Mouse (Mus musculus) Patski (cell line): ENCODE measurements at regions not wholly inside any gene's neighbourhood (a gene's known extent, or its start where the extent isn't known, plus 50 kb on each side); places are given as distances from the start of the nearest gene placed in this dataset.

Source experiments
- ATAC-seq: fragments of 100-300 bp; one replicate; pipeline ENCODE4 v1.8.0; 2021
- CTCF ChIA-PET: fragments of 350-600 bp; sonication (Branson Sonifier 250); formaldehyde crosslinking; loops from one replicate; lab custom pipeline; 2022; ENCODE audit warnings: inconsistent platforms; lab: Charles Lee
- POLR2A ChIA-PET: fragments of 350-600 bp; sonication (Branson Sonifier 250); formaldehyde crosslinking; loops from one replicate; lab custom pipeline; 2022; ENCODE audit warnings: antibody characterized with exemption, inconsistent platforms; lab: Charles Lee
- DNase-seq: peaks from one replicate; pipeline ENCODE4 v3.0.0-alpha.2; 2011; ENCODE audit warnings: low read depth, low spot score
- H3K27me3 ChIP-seq: fragments of 371-371 bp; one replicate; pipeline ENCODE4 v1.5.1; 2021
- CTCF ChIP-seq: fragments of 100-300 bp; IDR thresholded peaks from one replicate; pipeline ENCODE4 v1.5.1; 2021
- in situ Hi-C: fragments of 300-500 bp; cut with MboI; formaldehyde crosslinking; loops from 3 replicates; pipeline ENCODE4 v1.11.1; 2018; ENCODE audit warnings: low pct_unique_long_range_greater_than_20kb, mixed read lengths

DNA sequence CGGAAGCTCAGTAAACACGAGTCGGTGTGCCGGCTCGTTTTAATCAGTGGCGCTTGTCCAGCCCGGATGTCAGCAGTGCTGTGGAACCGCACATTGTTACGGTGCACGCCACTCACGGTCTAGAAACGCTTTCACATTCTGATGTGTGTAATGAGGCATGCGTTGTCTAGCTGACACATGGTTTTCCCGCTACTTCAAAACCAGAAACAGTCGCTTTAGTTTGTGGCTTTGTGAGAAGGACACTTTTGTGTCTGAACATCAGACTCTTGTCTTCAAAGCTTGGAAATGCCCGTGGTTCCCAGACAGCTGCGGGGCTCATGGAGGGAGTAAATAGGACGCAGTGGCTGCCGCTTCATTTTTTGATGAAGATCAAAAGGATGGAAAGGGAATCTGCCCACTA lies 77.0 kb upstream of the Lgr5 start:
- TF ChIP-seq CTCF: no peak
- CTCF ChIA-PET: interaction anchor here (1.1 kb wide), 1 partner anchor 9 kb away, joined by 3 read pairs; no protein-coding TSS in a partner anchor
- ATAC-seq: peak; percentile 65
- DNase-seq: peak; percentile 17
- in situ Hi-C loops: no loop called here
- POLR2A ChIA-PET: no interaction called here
- no peaks in the 10 kb centered on the region for H3K27me3 ChIP-seq

DNA sequence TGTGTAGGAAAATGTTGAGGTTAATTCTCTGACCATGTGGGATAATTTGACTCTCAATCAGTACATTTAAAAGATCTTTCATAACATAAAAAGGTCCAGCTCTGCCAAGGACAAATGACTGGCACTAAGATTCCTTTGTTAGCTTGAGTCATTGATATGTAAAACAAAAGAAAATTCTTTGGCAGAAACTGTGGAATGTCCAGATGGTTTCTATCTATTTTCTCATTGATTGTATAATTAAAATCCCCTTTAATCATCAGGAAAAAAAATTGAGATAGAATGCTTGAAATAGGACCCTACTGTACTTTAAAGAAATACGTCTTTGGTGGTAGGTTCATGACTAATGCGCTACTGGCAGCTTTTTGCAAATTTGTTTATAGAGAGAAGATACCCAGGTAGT lies 89.1 kb upstream of the Lgr5 start:
- in situ Hi-C loops: no loop called here
- ATAC-seq: no peak
- DNase-seq: no peak
- no peak for TF ChIP-seq CTCF
- ChIA-PET CTCF (no interaction called here), POLR2A (no interaction called here)
- peaks cover 4% of the 10 kb centered on the region for H3K27me3 ChIP-seq

DNA sequence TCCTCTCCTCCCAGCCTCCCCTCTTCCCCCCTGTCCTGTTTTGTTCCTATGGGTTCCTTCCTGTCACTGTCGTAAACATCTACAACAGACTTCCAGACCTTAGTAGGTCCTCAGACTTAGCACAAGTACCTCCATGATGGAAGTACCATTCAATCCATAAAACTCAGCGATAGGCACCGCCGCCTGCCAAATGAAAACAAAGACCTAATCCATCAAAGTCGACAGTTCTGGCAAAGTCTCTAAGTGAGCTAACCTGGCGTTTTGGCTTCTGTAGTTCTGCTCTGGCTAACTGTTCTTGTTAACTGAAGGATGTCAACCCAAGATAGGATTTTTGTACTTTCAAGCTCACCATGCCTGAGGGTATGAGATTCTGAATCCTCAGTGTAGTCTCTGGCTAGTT lies 93.5 kb upstream of the Lgr5 start:
- no peak for DNase-seq
- in situ Hi-C loops: no loop called here
- CTCF ChIA-PET: interaction anchor here (0.8 to 0.9 kb wide), 2 partner anchors 8 to 12 kb away, joined by 3 read pairs; no protein-coding TSS in a partner anchor

DNA sequence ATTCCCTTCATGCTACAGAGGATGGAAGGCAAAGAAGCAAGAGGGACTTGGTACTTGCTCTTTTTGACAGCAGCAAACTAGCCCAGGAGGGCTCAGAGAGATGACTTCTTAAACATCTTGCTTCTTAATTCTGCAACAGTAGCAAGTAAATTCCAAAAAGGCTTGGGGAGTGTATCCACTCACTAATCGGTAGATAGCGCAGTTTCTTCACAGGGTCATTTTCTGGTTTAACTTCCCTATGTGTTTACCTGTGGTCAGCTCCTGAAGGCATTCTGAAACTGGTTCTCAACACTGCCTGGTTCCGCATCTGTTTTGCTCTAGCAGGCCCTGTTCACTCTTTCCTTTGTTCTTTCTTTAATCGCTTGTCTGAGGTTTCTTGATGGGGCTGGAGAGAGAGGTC lies 104.4 kb upstream of the Lgr5 start:
- no peaks in the 10 kb centered on the region for H3K27me3 ChIP-seq
- no peak for DNase-seq
- no peak for TF ChIP-seq CTCF
- CTCF ChIA-PET: no interaction called here
- POLR2A ChIA-PET: no interaction called here
- in situ Hi-C loops: no loop called here
- no peak for ATAC-seq

More for the DNA sequence above, 93.5 kb upstream of the Lgr5 start:
- no peak for TF ChIP-seq CTCF
- peaks cover 8% of the 10 kb centered on the region for H3K27me3 ChIP-seq
- no peak for ATAC-seq
- POLR2A ChIA-PET: no interaction called here

DNA sequence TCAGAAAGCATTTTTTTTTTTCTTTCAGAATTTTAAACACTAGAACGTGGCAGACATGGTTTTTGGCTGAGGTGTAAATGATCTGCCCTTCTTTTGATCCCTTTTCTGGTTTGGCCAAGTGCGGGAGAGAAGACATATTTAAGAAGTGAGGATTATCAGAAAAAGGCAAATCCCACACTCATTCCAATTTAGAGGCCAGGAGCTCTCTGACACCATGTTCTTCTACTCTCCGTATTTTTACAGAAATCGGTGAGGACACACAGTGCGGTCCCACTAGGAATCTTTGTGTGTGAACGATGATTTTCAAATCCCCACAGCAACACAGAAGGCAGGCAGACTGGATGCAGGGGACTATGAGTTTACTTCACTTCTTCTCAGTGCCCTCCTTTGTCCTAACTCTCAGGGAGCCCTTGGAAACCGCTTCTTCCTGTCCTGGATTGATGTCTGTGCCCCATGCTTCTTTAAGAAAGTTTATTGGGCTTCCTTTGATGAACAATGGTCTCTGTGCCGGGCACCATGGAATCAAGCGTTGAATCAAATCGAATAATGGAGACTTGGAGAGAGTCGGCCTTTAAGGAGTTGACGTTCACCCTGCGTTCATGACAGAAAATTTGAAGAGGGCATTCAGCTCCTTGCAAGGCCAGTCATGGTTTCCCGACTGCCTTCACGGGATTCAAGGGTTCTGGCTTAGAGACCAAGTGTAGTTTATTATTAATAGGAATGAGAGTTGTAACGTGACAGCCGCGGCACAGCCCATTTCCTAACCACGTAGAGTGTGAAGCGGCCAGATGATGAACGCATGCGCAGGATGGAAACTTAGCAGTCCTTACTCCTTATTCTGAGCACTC lies 106.6 kb upstream of the Lgr5 start:
- POLR2A ChIA-PET: no interaction called here
- TF ChIP-seq CTCF: no peak
- no peak for ATAC-seq
- in situ Hi-C loops: no loop called here
- no peaks in the 10 kb centered on the region for H3K27me3 ChIP-seq
- CTCF ChIA-PET: interaction anchor here (1.7 kb wide), 1 partner anchor 8 kb away, joined by 5 read pairs; no protein-coding TSS in a partner anchor
- DNase-seq: no peak

DNA sequence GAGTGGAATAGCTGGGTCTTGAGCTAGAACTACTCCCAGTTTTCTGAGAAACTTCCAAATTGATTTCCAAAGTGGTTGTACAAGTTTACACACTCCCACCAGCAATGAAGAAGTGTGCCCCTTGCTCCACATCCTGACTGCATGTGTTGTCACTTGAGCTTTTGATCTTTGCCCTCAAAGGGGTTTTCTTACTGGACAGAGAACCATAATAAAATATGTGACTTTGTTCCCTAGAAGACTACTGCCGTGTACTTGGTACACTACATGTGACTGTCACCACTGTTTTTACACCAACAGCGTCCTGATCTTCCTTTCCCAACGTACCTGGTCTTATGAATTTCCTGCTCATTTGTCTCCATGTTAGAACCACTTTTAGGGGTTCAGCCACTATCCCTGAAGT lies 114.3 kb upstream of the Tspan8 start:
- CTCF ChIA-PET: interaction anchor here (0.8 to 1.5 kb wide), 2 partner anchors 9 to 16 kb away, joined by 3 to 5 read pairs; no protein-coding TSS in a partner anchor

DNA sequence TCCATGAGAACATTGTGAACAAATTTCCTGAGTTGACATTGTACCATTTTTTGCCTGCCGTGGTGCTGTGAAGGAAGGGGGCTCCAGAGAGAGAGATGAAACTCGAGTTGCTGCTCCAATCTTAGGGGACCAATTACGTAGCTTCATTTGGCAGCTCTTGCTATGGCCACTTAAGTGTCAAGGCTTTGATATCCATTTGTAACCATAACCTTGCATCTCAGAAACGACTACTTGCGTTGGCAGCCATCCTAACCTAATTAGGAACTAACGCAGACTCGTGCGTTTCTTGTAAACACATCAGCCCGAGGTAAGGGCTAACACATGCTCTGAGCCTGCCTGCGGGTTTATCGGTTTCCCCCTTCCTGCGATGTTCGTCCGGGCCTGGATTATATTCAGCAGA lies 108.0 kb upstream of the Tspan8 start:
- POLR2A ChIA-PET: no interaction called here
- TF ChIP-seq CTCF: no peak

More for the DNA sequence above, 114.3 kb upstream of the Tspan8 start:
- in situ Hi-C loops: loop anchor here (25.0 kb wide), 1 partner anchor 485 kb away; no protein-coding TSS in a partner anchor
- ATAC-seq (no peak), DNase-seq (no peak)
- peaks cover 4% of the 10 kb centered on the region for H3K27me3 ChIP-seq
- TF ChIP-seq CTCF: no peak
- POLR2A ChIA-PET: no interaction called here

DNA sequence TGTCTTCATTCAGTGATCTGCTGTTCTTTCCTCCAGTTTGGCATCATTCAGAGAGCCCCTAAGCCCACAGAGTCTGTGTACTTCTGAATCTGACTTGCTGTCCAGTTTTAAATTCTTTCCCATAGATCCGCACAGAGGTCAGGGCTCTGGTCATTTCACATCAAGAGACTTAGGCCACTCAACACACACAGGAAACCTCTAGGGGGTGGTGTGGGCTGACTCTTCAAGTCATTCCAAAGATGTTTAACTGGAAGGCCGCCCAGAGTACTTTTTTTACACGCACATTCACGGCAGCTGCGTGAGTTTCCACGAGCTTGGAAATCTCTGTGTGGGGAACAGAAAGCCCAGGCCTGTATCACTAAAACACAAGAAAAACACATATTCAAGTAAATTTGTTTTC lies 102.7 kb upstream of the Tspan8 start:
- in situ Hi-C loops: loop anchor here (25.0 kb wide), 1 partner anchor 473 kb away; no protein-coding TSS in a partner anchor
- no peaks in the 10 kb centered on the region for H3K27me3 ChIP-seq
- DNase-seq: no peak
- ChIA-PET POLR2A (no interaction called here), CTCF (interaction anchor here (1.0 to 1.6 kb wide), 2 partner anchors 65 to 483 kb away, joined by 3 to 6 read pairs; no protein-coding TSS in a partner anchor)
- peak; percentile 65 for TF ChIP-seq CTCF
- peak; percentile 32 for ATAC-seq

More for the DNA sequence above, 108.0 kb upstream of the Tspan8 start:
- in situ Hi-C loops: loop anchor here (25.0 kb wide), 1 partner anchor 479 kb away; no protein-coding TSS in a partner anchor
- CTCF ChIA-PET: no interaction called here
- ATAC-seq (no peak), DNase-seq (no peak)
- H3K27me3 ChIP-seq: peaks cover 3% of the 10 kb centered on the region

DNA sequence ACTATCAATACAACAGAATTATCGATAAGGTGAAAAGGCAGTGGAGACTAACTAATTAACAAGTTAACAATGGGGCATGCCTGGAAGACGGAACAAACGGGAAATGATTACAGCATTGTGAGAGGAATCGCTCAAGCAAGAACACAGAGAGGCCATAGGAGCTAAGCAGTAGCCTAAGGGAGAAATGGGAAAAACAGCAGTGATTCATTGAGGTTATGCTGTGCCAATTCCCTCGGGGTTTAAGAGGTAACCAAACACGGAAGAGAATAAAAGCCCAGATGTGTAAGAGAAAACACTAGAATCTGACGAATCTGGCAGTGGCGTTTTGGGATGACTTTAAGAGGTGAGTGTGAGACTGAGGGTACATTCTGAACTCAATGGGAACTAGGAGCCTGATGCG lies 100.5 kb upstream of the Tspan8 start:
- DNase-seq: peak; percentile 73
- ATAC-seq: peak; percentile 95
- TF ChIP-seq CTCF: no peak
- in situ Hi-C loops: loop anchor here (5.0 to 25.0 kb wide), 2 partner anchors 96 to 471 kb away; no protein-coding TSS in a partner anchor
- no peaks in the 10 kb centered on the region for H3K27me3 ChIP-seq
- ChIA-PET CTCF (interaction anchor here (0.6 kb wide), 1 partner anchor 27 kb away, joined by 3 read pairs; no protein-coding TSS in a partner anchor), POLR2A (no interaction called here)

DNA sequence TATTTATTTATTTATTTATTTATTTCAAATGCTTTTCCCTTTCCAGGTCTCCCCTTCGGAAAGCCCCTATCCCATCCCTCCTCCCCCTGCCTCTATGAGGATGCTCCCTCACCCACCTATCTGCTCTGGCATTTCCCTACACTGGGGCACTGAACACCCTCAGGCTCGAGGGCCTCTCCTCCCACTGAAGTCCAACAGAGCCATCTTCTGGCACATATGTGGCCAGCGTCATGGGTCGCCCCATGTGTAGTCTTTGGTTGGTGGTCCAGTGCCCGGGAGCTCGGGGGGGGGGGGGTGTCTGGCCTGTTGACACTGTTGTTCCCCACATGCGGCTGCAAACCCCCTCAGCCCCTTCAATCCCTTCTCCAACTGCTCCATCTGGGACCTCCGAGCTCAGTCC lies 99.6 kb upstream of the Tspan8 start:
- in situ Hi-C loops: loop anchor here (5.0 to 25.0 kb wide), 2 partner anchors 95 to 470 kb away; no protein-coding TSS in a partner anchor

DNA sequence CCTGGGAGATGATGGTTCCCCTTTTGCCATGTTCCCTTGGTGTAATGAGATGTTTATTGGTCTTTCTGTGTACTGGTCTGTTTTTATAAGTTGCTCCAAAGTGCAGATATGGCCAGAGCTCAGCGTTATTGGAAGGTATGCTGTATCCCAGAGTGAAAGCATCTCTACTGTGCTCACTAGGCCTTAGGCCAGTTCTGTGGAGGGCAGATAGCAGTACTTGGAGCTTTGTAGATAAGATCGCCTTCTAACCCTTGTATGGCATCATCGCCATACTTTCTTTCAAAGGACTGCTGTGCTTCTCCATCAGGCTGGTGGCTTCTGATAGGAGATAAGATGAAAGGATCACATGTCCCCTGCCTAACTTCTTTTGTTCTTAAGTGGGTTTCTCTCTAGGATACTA lies 94.0 kb upstream of the Tspan8 start:
- DNase-seq (no peak), ATAC-seq (no peak)
- in situ Hi-C loops: loop anchor here (25.0 kb wide), 1 partner anchor 465 kb away; no protein-coding TSS in a partner anchor
- H3K27me3 ChIP-seq: no peaks in the 10 kb centered on the region
- no peak for TF ChIP-seq CTCF
- ChIA-PET POLR2A (no interaction called here), CTCF (no interaction called here)

More for the DNA sequence above, 99.6 kb upstream of the Tspan8 start:
- DNase-seq: no peak
- no peaks in the 10 kb centered on the region for H3K27me3 ChIP-seq
- CTCF ChIA-PET: no interaction called here
- no peak for ATAC-seq
- no peak for TF ChIP-seq CTCF
- POLR2A ChIA-PET: no interaction called here
